Mouse (Mus musculus): ENCODE results near the gene Hs6st1. TPM values are rescaled to one million over a fixed set of nuclear protein-coding genes. Genes with fewer than 3 reads are reported as not detected.

Gene Hs6st1
- total RNA-seq, 1 experiment, result 46.3 TPM

DNA sequence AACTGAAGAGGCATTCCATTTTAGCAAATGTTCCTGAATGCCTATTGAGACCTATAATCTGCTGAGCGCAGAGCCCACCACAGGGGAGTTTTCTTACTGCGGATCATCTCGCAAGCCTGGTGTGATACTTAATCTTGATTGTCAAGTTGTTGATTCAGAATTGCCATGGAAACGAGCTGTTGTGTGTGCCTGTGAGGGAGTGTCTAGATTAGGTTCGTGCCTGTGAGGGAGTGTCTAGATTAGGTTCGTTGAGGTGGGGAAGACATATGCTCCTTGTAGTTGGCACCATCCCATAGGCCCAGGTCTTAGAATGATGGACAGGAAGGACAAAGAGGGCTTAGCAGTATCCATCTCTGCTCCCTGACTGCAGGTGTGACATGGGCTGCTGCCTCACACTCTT lies 23.0 kb downstream of the Hs6st1 start:
- Histone ChIP-seq H3K4me3 (ENCODE audit: insufficient read depth in 1 of 2, low read depth in 1 of 2, low read length in 2 of 2, poor library complexity in 1 of 2, severe bottlenecking in 1 of 2) (no peak overlapping the region), H3K4me1 (ENCODE audit: control insufficient read depth in 2 of 2, insufficient read depth in 2 of 2, low read length in 2 of 2, poor library complexity in 1 of 2) (peaks cover 2 to 29% of the 10 kb centered on the region in 2 experiments), H3K9ac (ENCODE audit: insufficient read depth, low read depth, low read length, poor library complexity, severe bottlenecking) (no peak overlapping the region), H3K9me3 (ENCODE audit: control insufficient read depth, insufficient read depth, low read depth, low read length) (no peaks in the 10 kb centered on the region), H3K27ac (ENCODE audit: insufficient read depth, low read depth, low read length, poor library complexity, severe bottlenecking) (no peak overlapping the region), H3K36me3 (ENCODE audit: control insufficient read depth, insufficient read depth, low read length, poor library complexity, severe bottlenecking) (peaks cover 55% of the 10 kb centered on the region)
- in situ Hi-C loops (cut with MboI; ENCODE audit: low sequenced_read_pairs in 2 of 2, unreplicated experiment in 2 of 2), result no loop called here
- DNase-seq (ENCODE audit: low read depth, low spot score), result no peak
- TF ChIP-seq CHD2 (IDR thresholded peaks at IDR 0.05; ENCODE audit: low read depth, low read length), result no peak
- no peak for TF ChIP-seq MAFK (IDR thresholded peaks at IDR 0.05; ENCODE audit: insufficient read depth, low read depth, low read length)
- TF ChIP-seq HCFC1 (IDR thresholded peaks at IDR 0.05; ENCODE audit: borderline replicate concordance, insufficient read depth, low read length), result no peak
- TF ChIP-seq ZNF384 (IDR thresholded peaks at IDR 0.05; ENCODE audit: low read depth, low read length), result no peak
- TF ChIP-seq ZC3H11A (IDR thresholded peaks at IDR 0.05; ENCODE audit: borderline replicate concordance, low read depth, low read length), result no peak

DNA sequence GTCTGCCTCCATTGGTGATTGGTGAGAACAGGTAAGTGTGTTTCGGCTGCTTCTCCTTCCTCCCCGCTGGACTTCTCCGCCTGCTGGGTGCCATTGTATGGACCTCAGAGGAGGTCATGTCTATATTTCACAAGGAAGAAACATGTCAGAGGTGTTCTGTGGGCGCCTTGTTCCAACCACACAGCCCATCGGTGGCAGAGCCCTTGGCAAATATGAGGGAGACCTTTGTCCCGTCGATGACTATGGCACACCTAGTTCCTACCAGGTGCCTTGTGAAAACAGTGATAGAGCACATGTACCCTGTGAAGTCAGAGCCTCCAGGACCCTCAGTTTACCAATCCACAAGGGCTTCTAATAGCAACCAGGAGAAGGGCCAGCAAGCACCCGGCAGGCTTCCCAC lies 25.5 kb downstream of the Hs6st1 start:
- no peak for DNase-seq (ENCODE audit: low read depth, low spot score)
- Histone ChIP-seq H3K9me3 (ENCODE audit: control insufficient read depth, insufficient read depth, low read depth, low read length) (no peaks in the 10 kb centered on the region), H3K36me3 (ENCODE audit: control insufficient read depth, insufficient read depth, low read length, poor library complexity, severe bottlenecking) (peaks cover 62% of the 10 kb centered on the region), H3K4me3 (ENCODE audit: insufficient read depth in 1 of 2, low read depth in 1 of 2, low read length in 2 of 2, poor library complexity in 1 of 2, severe bottlenecking in 1 of 2) (no peak overlapping the region), H3K27ac (ENCODE audit: insufficient read depth, low read depth, low read length, poor library complexity, severe bottlenecking) (no peak overlapping the region), H3K4me1 (ENCODE audit: control insufficient read depth in 2 of 2, insufficient read depth in 2 of 2, low read length in 2 of 2, poor library complexity in 1 of 2) (peaks cover 2 to 20% of the 10 kb centered on the region in 2 experiments; a peak in 3 of 4 replicates), H3K9ac (ENCODE audit: insufficient read depth, low read depth, low read length, poor library complexity, severe bottlenecking) (no peak overlapping the region)
- in situ Hi-C loops (cut with MboI; ENCODE audit: low sequenced_read_pairs in 2 of 2, unreplicated experiment in 2 of 2), result no loop called here
- no peak for TF ChIP-seq HCFC1 (IDR thresholded peaks at IDR 0.05; ENCODE audit: borderline replicate concordance, insufficient read depth, low read length)
- no peak for TF ChIP-seq CHD2 (IDR thresholded peaks at IDR 0.05; ENCODE audit: low read depth, low read length)
- TF ChIP-seq ZC3H11A (IDR thresholded peaks at IDR 0.05; ENCODE audit: borderline replicate concordance, low read depth, low read length), result no peak
- TF ChIP-seq MAFK (IDR thresholded peaks at IDR 0.05; ENCODE audit: insufficient read depth, low read depth, low read length), result no peak
- no peak for TF ChIP-seq ZNF384 (IDR thresholded peaks at IDR 0.05; ENCODE audit: low read depth, low read length)

DNA sequence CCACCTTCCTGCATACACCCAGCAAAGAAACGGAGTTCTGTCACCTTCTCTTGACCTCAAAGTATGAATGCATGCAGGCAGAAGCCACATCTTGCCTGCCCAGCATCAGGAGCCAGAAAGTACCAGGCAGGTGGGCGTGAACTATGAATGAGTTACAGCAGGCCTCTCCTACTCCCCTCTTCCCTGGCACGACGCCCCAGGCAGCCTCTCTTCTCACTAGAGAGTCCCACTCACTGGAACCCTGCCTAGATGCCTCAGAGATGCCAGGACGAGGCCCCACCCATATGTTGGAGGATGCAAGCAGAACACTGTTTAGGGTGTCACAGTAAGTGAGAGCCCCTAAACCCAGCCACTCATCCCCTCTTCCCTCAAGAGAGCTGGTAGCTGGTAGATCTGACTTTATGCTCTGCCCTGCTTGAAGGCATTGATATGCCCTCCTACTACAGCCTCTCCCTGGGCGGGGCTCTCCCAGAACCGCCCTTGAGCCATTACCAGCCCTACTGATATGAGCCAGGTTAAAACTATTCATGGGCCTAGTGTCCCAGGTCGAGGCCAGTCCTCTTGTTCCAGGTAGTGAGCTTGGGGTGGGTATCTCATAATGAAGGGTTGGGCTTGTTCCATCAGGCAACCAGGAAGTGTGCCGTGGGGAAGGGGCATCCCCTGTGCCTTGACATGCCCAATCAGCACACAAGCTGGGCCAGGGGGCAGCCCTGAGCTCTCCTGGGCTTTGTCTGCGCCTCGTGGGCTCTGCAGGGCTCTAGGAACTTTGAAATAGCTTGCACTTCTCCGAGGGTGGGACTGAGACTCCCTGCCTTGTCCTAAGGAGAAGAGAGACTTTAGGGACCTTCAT lies 27.4 kb downstream of the Hs6st1 start:
- H3K4me1 ChIP-seq (ENCODE audit: control insufficient read depth in 2 of 2, insufficient read depth in 2 of 2, low read length in 2 of 2, poor library complexity in 1 of 2), result peaks cover 2 to 4% of the 10 kb centered on the region in 2 experiments; a peak in 1 of 4 replicates
- DNase-seq (ENCODE audit: low read depth, low spot score), result no peak

GRCm38 (mm10) chr1:36098432-36098831 lies 30.2 kb downstream of the Hs6st1 start:
- in situ Hi-C loops (cut with MboI; ENCODE audit: low sequenced_read_pairs in 2 of 2, unreplicated experiment in 2 of 2), result no loop called here
- Histone ChIP-seq H3K9ac (ENCODE audit: insufficient read depth, low read depth, low read length, poor library complexity, severe bottlenecking) (no peak overlapping the region), H3K9me3 (ENCODE audit: control insufficient read depth, insufficient read depth, low read depth, low read length) (no peaks in the 10 kb centered on the region), H3K4me1 (ENCODE audit: control insufficient read depth in 2 of 2, insufficient read depth in 2 of 2, low read length in 2 of 2, poor library complexity in 1 of 2) (peaks cover 2 to 7% of the 10 kb centered on the region in 2 experiments; a peak in 1 of 4 replicates), H3K36me3 (ENCODE audit: control insufficient read depth, insufficient read depth, low read length, poor library complexity, severe bottlenecking) (peaks cover 45% of the 10 kb centered on the region), H3K27ac (ENCODE audit: insufficient read depth, low read depth, low read length, poor library complexity, severe bottlenecking) (no peak overlapping the region), H3K4me3 (ENCODE audit: insufficient read depth in 1 of 2, low read depth in 1 of 2, low read length in 2 of 2, poor library complexity in 1 of 2, severe bottlenecking in 1 of 2) (no peak overlapping the region)
- DNase-seq (ENCODE audit: low read depth, low spot score), result no peak
- TF ChIP-seq ZC3H11A (IDR thresholded peaks at IDR 0.05; ENCODE audit: borderline replicate concordance, low read depth, low read length) (no peak), HCFC1 (IDR thresholded peaks at IDR 0.05; ENCODE audit: borderline replicate concordance, insufficient read depth, low read length) (no peak), CHD2 (IDR thresholded peaks at IDR 0.05; ENCODE audit: low read depth, low read length) (no peak)

More for the DNA sequence above, 27.4 kb downstream of the Hs6st1 start:
- in situ Hi-C loops (cut with MboI; ENCODE audit: low sequenced_read_pairs in 2 of 2, unreplicated experiment in 2 of 2), result no loop called here
- Histone ChIP-seq H3K9me3 (ENCODE audit: control insufficient read depth, insufficient read depth, low read depth, low read length) (no peaks in the 10 kb centered on the region), H3K9ac (ENCODE audit: insufficient read depth, low read depth, low read length, poor library complexity, severe bottlenecking) (no peak overlapping the region), H3K27ac (ENCODE audit: insufficient read depth, low read depth, low read length, poor library complexity, severe bottlenecking) (no peak overlapping the region), H3K36me3 (ENCODE audit: control insufficient read depth, insufficient read depth, low read length, poor library complexity, severe bottlenecking) (peaks cover 53% of the 10 kb centered on the region), H3K4me3 (ENCODE audit: insufficient read depth in 1 of 2, low read depth in 1 of 2, low read length in 2 of 2, poor library complexity in 1 of 2, severe bottlenecking in 1 of 2) (no peak overlapping the region)
- TF ChIP-seq ZC3H11A (IDR thresholded peaks at IDR 0.05; ENCODE audit: borderline replicate concordance, low read depth, low read length) (no peak), ZNF384 (IDR thresholded peaks at IDR 0.05; ENCODE audit: low read depth, low read length) (no peak), CHD2 (IDR thresholded peaks at IDR 0.05; ENCODE audit: low read depth, low read length) (no peak), MAFK (IDR thresholded peaks at IDR 0.05; ENCODE audit: insufficient read depth, low read depth, low read length) (no peak), HCFC1 (IDR thresholded peaks at IDR 0.05; ENCODE audit: borderline replicate concordance, insufficient read depth, low read length) (no peak)

Data from ES-E14 (cell line).